Mouse (Mus musculus) thymus, postnatal 36 days (tissue): Measurements from ENCODE around the gene Cx3cr1.

ENCODE experiments used
- DNase-seq, 2 experiments: peaks; one replicate each; pipeline ENCODE4 v3.0.0; 2022; ENCODE audit warnings: mixed read lengths in 2 of 2

The Cx3cr1 gene

DNA sequence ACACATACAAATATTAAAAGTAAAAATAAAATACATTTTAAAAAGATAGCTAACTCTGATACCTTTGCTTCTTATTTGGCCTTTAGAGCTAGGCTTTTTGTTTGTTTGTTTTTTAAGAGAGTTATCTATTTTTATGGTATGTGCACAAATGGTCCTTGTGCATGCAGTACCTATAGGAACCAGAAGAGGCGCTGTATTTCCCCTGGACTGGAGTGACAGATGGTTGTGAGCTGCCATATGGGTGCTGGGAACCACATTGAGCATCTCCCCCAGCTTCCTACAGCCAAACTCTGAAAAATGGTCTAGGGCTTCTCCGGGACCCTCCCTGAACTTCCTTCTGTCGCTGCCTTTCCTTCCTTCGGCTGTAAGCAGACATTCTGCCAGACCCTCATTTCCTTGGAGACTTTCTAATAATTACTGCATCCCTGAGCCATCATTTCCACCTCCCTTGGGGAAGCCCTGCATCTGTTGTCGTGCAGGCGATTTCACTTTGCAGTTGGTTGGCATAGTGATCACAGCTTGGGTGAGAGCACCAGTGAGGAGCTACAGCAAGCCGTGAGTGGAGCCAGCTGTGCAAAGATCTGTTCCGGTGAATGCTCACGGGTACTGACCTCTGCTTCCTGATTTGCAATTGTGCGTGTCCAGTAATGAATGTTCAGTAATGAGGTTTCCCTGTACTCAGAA is 217.2 kb downstream of the Cx3cr1 start:
- DNase-seq = no peak
